Mouse (Mus musculus) testis, adult 2 months (tissue): Measurements from ENCODE around the gene Gabarapl2. TPM values are rescaled to one million over a fixed set of nuclear protein-coding genes. Genes with fewer than 3 reads are reported as not detected.
A peak's percentile ranks its signal among the peaks of the same experiment; 100 is the strongest.

Source experiments
- H3K27ac ChIP-seq: fragments of 200-500 bp; 2 replicates; pipeline ENCODE4 v1.5.1; 2012; ENCODE audit warnings: low read depth, low read length; ENCODE audit not compliant: control insufficient read depth, insufficient read depth
- H3K27me3 ChIP-seq: fragments of 200-500 bp; 2 replicates; pipeline ENCODE4 v1.6.1; 2012; ENCODE audit warnings: mild to moderate bottlenecking, low read length, moderate library complexity; ENCODE audit not compliant: control insufficient read depth, insufficient read depth
- H3K36me3 ChIP-seq: fragments of 200-500 bp; 2 replicates; pipeline ENCODE4 v1.6.1; 2012; ENCODE audit warnings: mild to moderate bottlenecking, low read length; ENCODE audit not compliant: control insufficient read depth, insufficient read depth
- H3K4me1 ChIP-seq: fragments of 200-500 bp; 2 replicates; pipeline ENCODE4 v1.6.1; 2012; ENCODE audit warnings: low read length; ENCODE audit not compliant: control insufficient read depth, insufficient read depth
- H3K4me3 ChIP-seq: fragments of 200-500 bp; 2 replicates; pipeline ENCODE4 v1.5.1; 2012; ENCODE audit warnings: low read depth, mild to moderate bottlenecking, low read length, moderate library complexity, mixed read lengths; ENCODE audit not compliant: control insufficient read depth
- CTCF ChIP-seq: fragments of 200-500 bp; IDR thresholded peaks from 2 replicates; pipeline ENCODE4 v1.5.1; 2012; ENCODE audit warnings: low read depth, mild to moderate bottlenecking, inconsistent platforms, low read length, moderate library complexity; ENCODE audit not compliant: control insufficient read depth, insufficient read depth, insufficient replicate concordance
- POLR2A ChIP-seq: fragments of 200-500 bp; IDR thresholded peaks from 2 replicates; pipeline ENCODE4 v1.6.1; 2012; ENCODE audit warnings: low read depth, mild to moderate bottlenecking, inconsistent platforms, low read length, moderate library complexity; ENCODE audit not compliant: control insufficient read depth
- polyA plus RNA-seq: library from polyadenylated mRNA; depleted of rRNA; stranded (reverse); fragments of >200 nt; gene quantifications from 2 replicates; pipeline ENCODE4 v1.2.3, GENCODE M21; 2012

Gabarapl2 gene
- polyA plus RNA-seq, 1 experiment, result 24.3 TPM

- no peak overlapping the region for H3K4me3 ChIP-seq
- TF ChIP-seq CTCF (no peak), POLR2A (no peak)
- no peak overlapping the region for H3K27ac ChIP-seq
- no peaks in the 10 kb centered on the region for H3K36me3 ChIP-seq
- no peaks in the 10 kb centered on the region for H3K27me3 ChIP-seq
- peaks cover 5% of the 10 kb centered on the region; the same call in 1 of the 2 replicates for H3K4me1 ChIP-seq
These were observed 34.9 kb upstream of the Gabarapl2 start for GRCm38 (mm10) chr8:111905500-111906121.

GRCm38 (mm10) chr8:111909621-111910450, 30.7 kb upstream of the Gabarapl2 start, which contains the start of gene Chst5:
TSS of gene Chst5 (minus strand) at chr8:111910447.
- no peak for TF ChIP-seq POLR2A
- no peak for TF ChIP-seq CTCF
- Histone ChIP-seq H3K4me3 (no peak within 1 kb of the TSS; the same call in 1 of the 2 replicates), H3K36me3 (no peaks in the 10 kb centered on the region), H3K27me3 (no peaks in the 10 kb centered on the region), H3K4me1 (peaks cover 14% of the 10 kb centered on the region), H3K27ac (no peak within 1 kb of the TSS)

- Histone ChIP-seq H3K27ac (no peak overlapping the region), H3K36me3 (no peaks in the 10 kb centered on the region), H3K27me3 (no peaks in the 10 kb centered on the region), H3K4me3 (no peak overlapping the region), H3K4me1 (peaks cover 15% of the 10 kb centered on the region)
- no peak for TF ChIP-seq POLR2A
These were observed 28.9 kb upstream of the Gabarapl2 start for GRCm38 (mm10) chr8:111911572-111911971.

GRCm38 (mm10) chr8:111912860-111913432, 27.6 kb upstream of the Gabarapl2 start:
- Histone ChIP-seq H3K36me3 (no peaks in the 10 kb centered on the region), H3K4me1 (peaks cover 15% of the 10 kb centered on the region), H3K4me3 (peak overlapping the region; percentile 64), H3K27me3 (no peaks in the 10 kb centered on the region), H3K27ac (no peak overlapping the region)
- TF ChIP-seq POLR2A (no peak), CTCF (no peak)

GRCm38 (mm10) chr8:111919663-111920062, 20.8 kb upstream of the Gabarapl2 start:
- Histone ChIP-seq H3K4me3 (no peak overlapping the region), H3K27me3 (no peaks in the 10 kb centered on the region), H3K4me1 (peaks cover 4% of the 10 kb centered on the region), H3K27ac (no peak overlapping the region), H3K36me3 (no peaks in the 10 kb centered on the region)
- TF ChIP-seq POLR2A (no peak), CTCF (no peak)

- TF ChIP-seq CTCF (no peak), POLR2A (no peak)
- H3K36me3 ChIP-seq, result no peaks in the 10 kb centered on the region
- H3K4me1 ChIP-seq, result peaks cover 3% of the 10 kb centered on the region
- no peaks in the 10 kb centered on the region for H3K27me3 ChIP-seq
- no peak overlapping the region for H3K4me3 ChIP-seq
- peak overlapping the region; percentile 76 for H3K27ac ChIP-seq
These were observed 19.5 kb upstream of the Gabarapl2 start for GRCm38 (mm10) chr8:111920971-111921370.

- TF ChIP-seq CTCF, result peak; percentile 36; the same call in 1 of the 2 replicates
- TF ChIP-seq POLR2A, result no peak
- peak overlapping the region; percentile 50 for H3K4me3 ChIP-seq
These were observed 17.1 kb upstream of the Gabarapl2 start for GRCm38 (mm10) chr8:111923383-111923804.

More at GRCm38 (mm10) chr8:111923383-111923804, 17.1 kb upstream of the Gabarapl2 start:
- no peaks in the 10 kb centered on the region for H3K27me3 ChIP-seq
- peaks cover 3% of the 10 kb centered on the region for H3K4me1 ChIP-seq
- no peaks in the 10 kb centered on the region for H3K36me3 ChIP-seq
- H3K27ac ChIP-seq, result peak overlapping the region; percentile 62
